10 mouse cellular contexts compared by ENCODE assay signal in the genomic region with DNA sequence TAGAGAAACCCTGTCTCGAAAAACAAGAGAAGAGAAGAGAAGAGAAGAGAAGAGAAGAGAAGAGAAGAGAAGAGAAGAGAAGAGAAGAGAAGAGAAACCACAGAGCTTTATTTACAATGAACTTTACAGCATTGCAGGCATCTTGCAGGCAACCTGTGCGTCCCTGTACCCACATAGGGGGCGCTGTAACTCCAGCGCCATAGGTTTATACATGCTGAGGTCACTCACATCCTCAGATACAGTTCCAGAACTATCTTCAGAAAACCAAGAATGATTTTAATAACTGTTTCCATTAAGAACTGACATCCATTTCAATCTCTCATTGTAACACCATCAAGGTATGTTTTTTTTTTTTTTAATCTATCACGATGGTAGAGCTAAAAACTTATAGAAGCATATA. TPM values are rescaled to one million over a fixed set of nuclear protein-coding genes. Genes with fewer than 3 reads are reported as not detected.
DNase-seq lines count a peak whose midpoint lies in the region; ATAC-seq and TF ChIP-seq lines count a peak whose summit lies in the region.
"Had no signal": no experiment of that assay in that cellular context is flagged by ENCODE, and none has a peak within 500 bp of the region (broad histone marks: within the 10 kb centered on the region; RNA-seq: fewer than 3 reads in every experiment).

No protein-coding gene starts in this region.

- H3K4me2 ChIP-seq in intestine, postnatal 0 days (replicated peaks; ENCODE audit: low read depth) = no peak overlapping the region
- no peak overlapping the region for H3K4me2 ChIP-seq in intestine, embryonic 16.5 days (ENCODE audit: low read depth, low read length)
- H3K4me2 ChIP-seq: hindbrain, embryonic 15.5 days; limb, embryonic 15.5 days had no signal

- TF ChIP-seq CTCF in intestine, postnatal 0 days (IDR thresholded peaks at IDR 0.05; ENCODE audit: low read depth) = peak; percentile 61
- peak; percentile 69 for TF ChIP-seq CTCF in Patski (IDR thresholded peaks at IDR 0.05)

- 43% methylated on average over 5 of the region's 5 CpGs for WGBS in intestine, postnatal 0 days
- WGBS in intestine, embryonic 16.5 days = 48% methylated on average over 5 of the region's 5 CpGs

- H3K4me1 ChIP-seq in intestine, postnatal 0 days (replicated peaks; ENCODE audit: control insufficient read depth, insufficient read depth, low read length) = no peaks in the 10 kb centered on the region
- H3K4me1 ChIP-seq in intestine, embryonic 16.5 days (ENCODE audit: control insufficient read depth, insufficient read depth, low read length) = no peaks in the 10 kb centered on the region

- H3K9ac ChIP-seq in intestine, postnatal 0 days (ENCODE audit: low read depth, low read length) = no peak overlapping the region
- no peak overlapping the region for H3K9ac ChIP-seq in intestine, embryonic 16.5 days (ENCODE audit: low read depth, low read length)
- H3K9ac ChIP-seq: hindbrain, embryonic 15.5 days; limb, embryonic 15.5 days had no signal

- in situ Hi-C loops in Patski (cut with MboI; ENCODE audit: low pct_unique_long_range_greater_than_20kb) = no loop called here

- no peaks in the 10 kb centered on the region for H3K27me3 ChIP-seq in intestine, postnatal 0 days (replicated peaks; ENCODE audit: control insufficient read depth, insufficient read depth, low read length)
- H3K27me3 ChIP-seq in intestine, embryonic 16.5 days (replicated peaks; ENCODE audit: control insufficient read depth, insufficient read depth, low read length) = no peaks in the 10 kb centered on the region
- no peaks in the 10 kb centered on the region for H3K27me3 ChIP-seq in Patski
- H3K27me3 ChIP-seq: limb, embryonic 15.5 days had no signal

- H3K27ac ChIP-seq in intestine, postnatal 0 days (ENCODE audit: low read depth, low read length) = no peak overlapping the region
- H3K27ac ChIP-seq in intestine, embryonic 16.5 days (ENCODE audit: low read length) = no peak overlapping the region
- H3K27ac ChIP-seq: hindbrain, embryonic 15.5 days; limb, embryonic 15.5 days had no signal

- POLR2A ChIA-PET in Patski (lab: Charles Lee) = no interaction called here

- CTCF ChIA-PET in Patski (lab: Charles Lee) = interaction anchor here (0.6 to 3.5 kb wide), 2 partner anchors 8 to 75 kb away, joined by 4 to 14 read pairs; no protein-coding TSS in a partner anchor

- peak; percentile 46 to 51 for DNase-seq in B cell, adult 2 months
- DNase-seq in Patski (ENCODE audit: low read depth, low spot score) = no peak
- DNase-seq in lung, postnatal 14 days = peak; percentile 20
- no peak for DNase-seq in ovary, postnatal 36 days (ENCODE audit: low spot score)
- DNase-seq in left cerebral cortex, adult 8-10 months (ENCODE audit: low spot score in 2 of 2) = no peak

- H3K9me3 ChIP-seq in intestine, postnatal 0 days (ENCODE audit: control insufficient read depth) = no peaks in the 10 kb centered on the region
- H3K9me3 ChIP-seq in intestine, embryonic 16.5 days (ENCODE audit: control insufficient read depth, low read length) = no peaks in the 10 kb centered on the region
- H3K9me3 ChIP-seq: hindbrain, embryonic 15.5 days; limb, embryonic 15.5 days had no signal

- no peak overlapping the region for H3K4me3 ChIP-seq in intestine, postnatal 0 days (ENCODE audit: low read depth, low read length)
- H3K4me3 ChIP-seq in intestine, embryonic 16.5 days (ENCODE audit: low read length) = no peak overlapping the region
- H3K4me3 ChIP-seq: hindbrain, embryonic 15.5 days; limb, embryonic 15.5 days had no signal

- ATAC-seq in intestine, postnatal 0 days = no peak
- no peak for ATAC-seq in intestine, embryonic 16.5 days
- no peak for ATAC-seq in Patski
- no peak for ATAC-seq in cerebellum, adult (ENCODE audit: insufficient number of reproducible peaks, low FRiP score, low TSS enrichment)

- H3K36me3 ChIP-seq in intestine, postnatal 0 days (ENCODE audit: control insufficient read depth, insufficient read depth) = no peaks in the 10 kb centered on the region
- 0 out of 2 replicates have a peak, but pooled peaks cover 4% of the 10 kb centered on the region for H3K36me3 ChIP-seq in intestine, embryonic 16.5 days (ENCODE audit: control insufficient read depth, insufficient read depth, low read length)
- H3K36me3 ChIP-seq: hindbrain, embryonic 15.5 days had no signal

RNA-seq across cellular contexts. Expression of a gene that starts 27.6 kb away (rescaled TPM):
- polyA plus RNA-seq in intestine, postnatal 0 days (2015; fragmentation: Nextera tagmentation; extraction: Ambion mirVana) = 3.0 and 5.2 TPM in 2 replicates
- polyA plus RNA-seq in intestine, embryonic 16.5 days (2015; fragmentation: Nextera tagmentation; extraction: Ambion mirVana) = 10.6 and 11.1 TPM in 2 replicates
- polyA plus RNA-seq in Patski (2021) = 1.5 TPM
- 10 to 100 TPM; 13.0 to 18.6 (median 15.2) TPM for total RNA-seq in left cerebral cortex, adult 8-10 months (2022)

RNA-seq across cellular contexts. Expression of a gene that starts 39.2 kb away (rescaled TPM):
- polyA plus RNA-seq in intestine, postnatal 0 days (2015; fragmentation: Nextera tagmentation; extraction: Ambion mirVana) = 14.6 and 16.3 TPM in 2 replicates
- polyA plus RNA-seq in intestine, embryonic 16.5 days (2015; fragmentation: Nextera tagmentation; extraction: Ambion mirVana) = 13.2 and 13.6 TPM in 2 replicates
- polyA plus RNA-seq in Patski (2021) = 27.4 TPM
- total RNA-seq in left cerebral cortex, adult 8-10 months (2022) = 10 to 100 TPM; 37.2 to 44.4 (median 39.9) TPM

Comparison
In these comparisons a context has a peak if more than half of its experiments do, and no peak if none do; other contexts are left out.
1. DNase-seq: peak in B cell, adult 2 months (2 of 2) and lung, postnatal 14 days (single experiment); none in Patski (single experiment), ovary, postnatal 36 days (single experiment) and left cerebral cortex, adult 8-10 months (0 of 2).